Mouse (Mus musculus): Measurements from ENCODE around the gene Ccdc126. TPM values are rescaled to one million over a fixed set of nuclear protein-coding genes. Genes with fewer than 3 reads are reported as not detected.

The Ccdc126 gene
- total RNA-seq, 2 experiments from 2014 or later = 1.7 to 2.0 TPM

GRCm38 (mm10) chr6:49338566-49338965 is 19.5 kb downstream of the Ccdc126 start:
- intact Hi-C loops (cut with DNase I) = no loop called here
- no peak for DNase-seq

DNA sequence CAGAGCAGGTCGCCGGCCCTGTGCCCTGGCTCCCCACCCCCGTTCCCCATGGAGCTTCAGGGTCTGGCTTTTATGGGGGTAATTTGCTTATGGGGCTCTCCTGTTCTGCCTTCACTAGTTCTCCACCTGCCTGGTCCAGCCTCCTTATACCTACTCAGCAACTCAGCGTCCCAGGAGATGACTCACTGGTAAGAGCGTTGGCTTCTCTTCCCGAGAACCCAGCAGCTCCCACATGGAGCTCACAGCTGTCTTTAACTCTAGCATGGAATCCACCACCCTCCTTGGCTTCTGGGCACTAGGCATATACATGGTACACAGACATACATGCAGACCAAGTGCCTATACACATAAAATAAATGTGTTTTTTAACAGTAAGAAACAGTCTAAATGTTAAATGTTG is 20.1 kb downstream of the Ccdc126 start:
- no peak for DNase-seq
- intact Hi-C loops (cut with DNase I) = no loop called here

DNA sequence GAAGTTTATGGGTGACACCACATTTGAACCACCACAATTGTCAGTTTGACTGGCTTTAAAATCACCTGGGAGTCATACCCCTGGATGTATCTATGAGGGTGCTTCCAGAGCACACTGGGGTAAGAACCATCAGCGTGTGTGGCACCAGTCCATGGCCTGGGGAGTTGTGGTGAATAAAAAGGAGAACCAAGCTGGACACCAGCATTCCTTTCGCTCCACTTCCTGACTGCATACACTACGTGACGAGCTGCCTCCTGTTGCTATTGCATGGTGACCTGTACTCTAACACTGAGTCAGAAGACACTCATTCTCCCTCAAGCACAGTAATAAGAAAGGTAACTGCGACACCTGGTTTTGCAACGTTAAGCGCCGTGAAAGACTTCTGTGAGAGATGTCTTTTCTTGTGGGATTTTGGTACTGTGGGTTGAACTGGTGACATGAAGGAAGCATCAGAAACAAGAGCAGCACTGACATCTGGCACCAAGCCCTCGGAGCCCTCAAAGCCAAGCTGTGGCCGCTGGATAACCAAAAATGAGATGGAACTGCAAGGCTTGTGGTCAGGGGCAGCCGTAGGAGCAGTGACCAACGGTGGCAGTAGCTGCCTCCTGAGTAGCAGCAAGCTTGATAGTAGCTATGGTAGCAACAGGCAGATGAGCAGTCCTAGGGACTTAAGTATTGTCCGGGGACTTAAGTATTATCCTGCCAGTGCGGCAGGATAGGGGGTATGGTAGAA is 24.8 kb downstream of the Ccdc126 start:
- no peak for DNase-seq
- intact Hi-C loops (cut with DNase I) = no loop called here

DNA sequence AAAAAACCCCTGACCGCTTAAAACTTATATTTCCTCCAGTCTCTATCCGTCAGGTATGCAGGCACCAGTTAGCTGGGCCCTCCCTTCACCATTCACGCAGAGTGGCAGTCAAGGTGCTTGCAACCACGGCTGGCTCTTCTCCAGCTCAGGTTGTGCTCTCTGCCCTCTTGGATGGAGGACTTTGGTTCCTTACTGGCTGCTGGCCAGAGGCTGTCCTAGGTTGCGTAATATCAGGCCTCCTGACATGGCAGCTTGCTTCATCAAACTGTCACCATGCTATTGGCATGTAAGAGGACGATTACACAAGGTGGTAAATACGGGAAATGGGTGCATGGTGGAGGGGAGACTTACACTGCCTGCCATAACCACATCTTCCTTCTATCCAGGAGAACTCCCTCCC is 30.8 kb downstream of the Ccdc126 start:
- DNase-seq = no peak
- intact Hi-C loops (cut with DNase I) = no loop called here

DNA sequence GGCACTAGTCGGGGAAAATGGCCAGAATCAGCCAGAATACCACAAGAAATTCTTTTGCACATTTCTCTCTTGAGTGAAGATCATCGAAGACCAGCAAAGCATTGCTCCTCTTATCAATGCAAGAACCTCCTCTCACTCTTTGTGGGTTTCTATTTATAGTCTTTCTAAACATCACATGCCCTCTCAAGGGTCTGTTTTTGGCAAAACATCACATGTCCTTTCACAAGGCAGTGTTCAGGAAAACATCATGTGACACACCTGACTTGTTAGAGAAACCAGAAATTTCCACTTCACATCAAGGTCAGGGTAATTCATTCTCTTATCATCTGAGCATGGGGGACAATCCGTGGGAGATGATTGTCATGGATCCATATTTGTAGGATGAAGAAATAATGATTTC is 35.5 kb downstream of the Ccdc126 start:
- intact Hi-C loops (cut with DNase I) = no loop called here
- DNase-seq = no peak

GRCm38 (mm10) chr6:49355171-49355570 is 36.1 kb downstream of the Ccdc126 start:
- no peak for DNase-seq
- intact Hi-C loops (cut with DNase I) = no loop called here

GRCm38 (mm10) chr6:49360420-49360819 is 41.3 kb downstream of the Ccdc126 start:
- DNase-seq = no peak
- intact Hi-C loops (cut with DNase I) = no loop called here

DNA sequence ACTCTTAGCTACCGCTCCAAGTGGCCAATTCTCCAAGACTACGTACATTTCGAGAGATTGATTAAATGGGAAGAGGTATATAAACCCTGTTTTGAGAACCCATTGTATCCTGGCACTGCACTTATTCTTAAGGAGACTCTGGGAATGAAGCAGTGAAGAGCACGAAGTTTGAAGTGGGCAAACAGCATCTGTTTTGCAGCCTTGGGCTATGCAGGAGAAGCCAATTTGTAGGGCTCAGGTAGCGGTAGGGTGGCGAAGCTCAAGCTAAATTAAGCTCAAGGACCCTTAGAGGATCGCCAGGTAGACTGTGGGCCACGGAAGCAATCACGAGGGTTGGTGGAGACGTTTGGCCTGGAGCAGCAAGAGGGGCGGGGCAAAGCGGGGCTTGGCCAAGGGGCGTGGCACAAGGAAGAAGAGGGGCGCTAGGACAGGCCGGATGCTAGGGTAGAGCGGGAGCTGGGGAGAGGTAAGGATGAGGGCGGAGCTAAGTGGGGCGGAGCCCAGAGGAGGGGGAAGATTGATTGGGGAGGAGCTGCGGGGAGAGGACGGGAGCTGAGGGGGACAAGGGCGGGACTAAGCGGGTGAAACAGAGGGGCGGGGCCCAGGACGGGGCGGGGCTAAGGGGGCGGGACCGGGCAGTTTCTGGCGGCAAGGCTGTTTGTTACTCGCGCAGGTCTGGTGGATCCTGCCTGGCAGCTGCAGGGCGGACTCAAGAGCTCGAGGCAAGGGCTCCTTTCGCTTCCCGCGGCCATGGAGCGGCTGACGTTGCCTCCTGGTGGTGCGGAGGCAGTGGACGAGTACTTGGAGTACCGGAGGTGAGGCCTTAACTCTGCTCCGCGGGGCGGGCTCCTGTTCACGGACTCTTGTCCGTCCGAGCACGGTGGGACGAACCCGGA is 48.3 kb downstream of the Ccdc126 start, which contains the start of gene Fam221a:
Fam221a (plus strand) TSS at position 581 of the 896 bp plus-strand sequence.
- intact Hi-C loops (cut with DNase I) = loop anchor here (5.0 kb wide), 1 partner anchor 45 kb away; no protein-coding TSS in a partner anchor
- peak; percentile 68 to 72 for DNase-seq

DNA sequence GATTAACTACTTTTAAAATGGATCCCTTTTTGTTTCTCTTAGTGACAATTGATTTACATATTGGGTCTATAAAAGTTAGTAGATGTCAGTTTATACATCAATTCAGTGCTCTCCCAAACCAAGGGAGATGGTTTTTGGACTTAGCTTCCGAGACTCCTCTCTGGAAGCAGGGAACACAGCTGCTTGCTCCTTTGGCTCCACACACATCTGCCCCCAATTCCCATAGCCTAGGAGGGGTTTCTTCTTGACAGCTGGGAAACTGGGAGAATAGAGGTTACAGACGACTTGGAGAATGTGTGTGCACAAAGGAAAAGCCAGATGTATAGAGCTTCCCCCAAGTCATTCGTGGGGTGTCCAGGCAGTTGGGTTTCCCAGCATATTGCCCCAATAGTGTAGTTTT is 49.1 kb downstream of the Ccdc126 start:
- DNase-seq = no peak
- intact Hi-C loops (cut with DNase I) = loop anchor here (5.0 kb wide), 1 partner anchor 46 kb away; no protein-coding TSS in a partner anchor

- intact Hi-C loops (cut with DNase I) = no loop called here
- no peak for DNase-seq
Observed at GRCm38 (mm10) chr6:49372705-49373104, 53.6 kb downstream of the Ccdc126 start.

- DNase-seq = no peak
- intact Hi-C loops (cut with DNase I) = no loop called here
Observed at GRCm38 (mm10) chr6:49373943-49374342, 54.9 kb downstream of the Ccdc126 start.

- no peak for DNase-seq
- intact Hi-C loops (cut with DNase I) = no loop called here
Observed at GRCm38 (mm10) chr6:49378328-49378727, 59.3 kb downstream of the Ccdc126 start.

Other genes starting within 250 kb of the Ccdc126 start
- gene Malsu1, start 245.5 kb upstream of the Ccdc126 start, total RNA-seq (2021) = 10 to 100 TPM; 42.3 to 43.0 TPM
- gene Igf2bp3, start 104.3 kb upstream of the Ccdc126 start, total RNA-seq (2021) = under 1 TPM; 0.08 to 0.20 TPM
- gene Tra2a, start 55.2 kb upstream of the Ccdc126 start, total RNA-seq (2021) = 10 to 100 TPM; 13.4 to 16.7 TPM
- gene Fam221a, start 48.5 kb downstream of the Ccdc126 start, total RNA-seq (2021) = under 1 TPM; 0.25 to 0.28 TPM
- under 1 TPM; 0.07 to 0.15 TPM for gene Stk31, start 76.3 kb downstream of the Ccdc126 start, total RNA-seq (2021)